Mouse (Mus musculus): ENCODE measurements at regions not wholly inside any gene's neighbourhood (a gene's known extent, or its start where the extent isn't known, plus 50 kb on each side); places are given as distances from the start of the nearest gene placed in this dataset.
A peak's percentile ranks its signal among the peaks of the same experiment; 100 is the strongest.

DNA sequence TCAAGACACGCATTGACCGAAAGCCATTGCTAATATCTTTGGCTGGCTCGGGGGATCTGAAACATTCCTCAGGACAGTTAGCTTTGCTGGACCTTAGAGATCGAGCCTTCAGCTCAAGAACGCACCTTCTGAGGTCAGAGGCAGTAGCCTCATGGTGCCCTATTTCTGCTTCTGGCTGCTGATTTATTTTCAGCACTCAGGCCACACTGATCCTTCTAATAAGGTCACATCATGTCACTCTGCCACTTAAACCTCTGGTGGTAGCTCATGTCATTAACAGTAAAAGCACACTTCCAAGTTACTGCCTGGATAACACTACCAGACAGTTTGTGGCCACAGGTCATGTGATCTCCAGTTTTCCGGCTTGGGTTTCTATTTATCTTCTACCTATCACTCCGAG lies 325.9 kb upstream of the Tmpo start:
- Histone ChIP-seq H3K4me1 (no peaks in the 10 kb centered on the region), H3K27me3 (replicated peaks) (no peaks in the 10 kb centered on the region), H3K9me3 (peaks cover 13% of the 10 kb centered on the region), H3K36me3 (replicated peaks; ENCODE audit: low read length) (no peaks in the 10 kb centered on the region), H3K4me3 (replicated peaks) (no peak overlapping the region)
- TF ChIP-seq FLI1 (IDR thresholded peaks at IDR 0.05; ENCODE audit: low read length) (no peak), GATA1 (IDR thresholded peaks at IDR 0.05; ENCODE audit: borderline replicate concordance, low read length) (no peak)

- Histone ChIP-seq H3K36me3 (replicated peaks; ENCODE audit: low read length) (no peaks in the 10 kb centered on the region), H3K9me3 (peaks cover 11% of the 10 kb centered on the region), H3K27me3 (replicated peaks) (no peaks in the 10 kb centered on the region), H3K4me1 (no peaks in the 10 kb centered on the region), H3K4me3 (replicated peaks) (no peak overlapping the region)
- TF ChIP-seq FLI1 (IDR thresholded peaks at IDR 0.05; ENCODE audit: low read length) (no peak), GATA1 (IDR thresholded peaks at IDR 0.05; ENCODE audit: borderline replicate concordance, low read length) (no peak)
Observed at GRCm38 (mm10) chr10:91504891-91505290, 323.8 kb upstream of the Tmpo start.

GRCm38 (mm10) chr10:91498543-91498942 lies 317.4 kb upstream of the Tmpo start:
- Histone ChIP-seq H3K27me3 (replicated peaks) (no peaks in the 10 kb centered on the region), H3K36me3 (replicated peaks; ENCODE audit: low read length) (no peaks in the 10 kb centered on the region), H3K9me3 (peaks cover 12% of the 10 kb centered on the region), H3K4me3 (replicated peaks) (no peak overlapping the region), H3K4me1 (no peaks in the 10 kb centered on the region)
- TF ChIP-seq GATA1 (IDR thresholded peaks at IDR 0.05; ENCODE audit: borderline replicate concordance, low read length) (no peak), FLI1 (IDR thresholded peaks at IDR 0.05; ENCODE audit: low read length) (no peak)

GRCm38 (mm10) chr10:91464691-91465090 lies 283.6 kb upstream of the Tmpo start:
- TF ChIP-seq GATA1 (IDR thresholded peaks at IDR 0.05; ENCODE audit: borderline replicate concordance, low read length): no peak
- TF ChIP-seq FLI1 (IDR thresholded peaks at IDR 0.05; ENCODE audit: low read length): no peak
- Histone ChIP-seq H3K36me3 (replicated peaks; ENCODE audit: low read length) (no peaks in the 10 kb centered on the region), H3K27me3 (replicated peaks) (no peaks in the 10 kb centered on the region), H3K4me3 (replicated peaks) (no peak overlapping the region), H3K4me1 (no peaks in the 10 kb centered on the region), H3K9me3 (no peaks in the 10 kb centered on the region)

DNA sequence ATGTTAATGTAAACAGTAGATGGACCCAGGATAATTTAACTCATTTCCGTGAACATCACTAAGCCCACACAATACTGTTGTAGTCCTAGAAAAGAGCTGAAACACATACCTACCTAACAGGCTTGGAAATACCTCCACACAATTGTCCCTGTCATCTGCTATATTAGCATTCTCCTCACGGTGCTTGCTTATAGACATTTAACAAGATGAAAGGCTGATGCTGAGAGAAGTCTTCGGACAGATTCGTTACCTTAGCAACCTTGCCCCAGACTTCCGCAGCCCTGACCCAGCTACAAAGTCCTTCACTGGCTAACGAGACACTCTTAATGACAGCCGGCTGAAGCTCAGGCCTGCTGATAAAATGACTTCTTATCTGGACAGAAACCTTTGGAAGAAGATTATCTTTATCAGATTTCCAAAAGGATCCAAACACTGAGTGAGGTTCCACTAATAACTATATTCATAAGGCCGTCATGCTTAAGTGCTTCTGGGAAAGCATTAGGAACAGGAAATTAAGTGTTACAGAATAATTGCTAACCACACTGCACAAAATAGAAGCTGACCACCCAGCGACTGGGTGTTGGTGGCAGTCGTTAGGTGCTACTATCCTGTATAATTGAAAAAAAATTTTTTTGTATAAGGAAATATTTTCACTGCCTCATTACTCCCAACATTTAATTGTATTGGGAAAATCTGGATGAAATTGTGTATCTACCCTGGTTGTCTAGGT lies 267.0 kb upstream of the Tmpo start:
- Histone ChIP-seq H3K9me3 (no peaks in the 10 kb centered on the region), H3K36me3 (replicated peaks; ENCODE audit: low read length) (no peaks in the 10 kb centered on the region), H3K4me1 (no peaks in the 10 kb centered on the region), H3K4me3 (replicated peaks) (no peak overlapping the region), H3K27me3 (replicated peaks) (no peaks in the 10 kb centered on the region)
- TF ChIP-seq FLI1 (IDR thresholded peaks at IDR 0.05; ENCODE audit: low read length): no peak
- TF ChIP-seq GATA1 (IDR thresholded peaks at IDR 0.05; ENCODE audit: borderline replicate concordance, low read length): no peak

DNA sequence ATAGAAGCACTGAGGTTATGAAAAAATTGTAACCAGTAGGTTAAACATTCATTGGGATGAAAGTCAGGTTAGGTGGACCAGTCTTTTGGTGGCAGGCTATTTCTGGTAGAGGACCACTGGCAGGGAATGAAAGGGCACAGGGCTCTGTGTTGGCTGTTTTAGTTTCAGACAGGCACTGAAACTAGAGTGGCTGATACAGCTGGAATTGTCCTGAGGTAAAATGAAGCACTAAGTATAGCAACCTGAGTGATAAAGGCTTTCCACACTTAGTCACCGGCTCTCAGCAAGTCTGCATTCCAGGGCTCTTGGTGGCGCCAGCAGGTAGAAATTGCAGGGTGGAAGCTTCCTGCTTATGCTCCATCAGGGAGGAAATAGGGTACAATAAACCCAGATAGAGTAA lies 262.2 kb upstream of the Tmpo start:
- Histone ChIP-seq H3K4me3 (replicated peaks) (no peak overlapping the region), H3K27me3 (replicated peaks) (no peaks in the 10 kb centered on the region), H3K4me1 (no peaks in the 10 kb centered on the region), H3K36me3 (replicated peaks; ENCODE audit: low read length) (no peaks in the 10 kb centered on the region), H3K9me3 (0 out of 2 replicates have a peak, but pooled peaks cover 4% of the 10 kb centered on the region)
- TF ChIP-seq FLI1 (IDR thresholded peaks at IDR 0.05; ENCODE audit: low read length) (no peak), GATA1 (IDR thresholded peaks at IDR 0.05; ENCODE audit: borderline replicate concordance, low read length) (no peak)

- Histone ChIP-seq H3K4me3 (replicated peaks) (peak overlapping the region; percentile 46), H3K4me1 (no peaks in the 10 kb centered on the region), H3K9me3 (0 out of 2 replicates have a peak, but pooled peaks cover 4% of the 10 kb centered on the region), H3K27me3 (replicated peaks) (no peaks in the 10 kb centered on the region), H3K36me3 (replicated peaks; ENCODE audit: low read length) (no peaks in the 10 kb centered on the region)
- no peak for TF ChIP-seq FLI1 (IDR thresholded peaks at IDR 0.05; ENCODE audit: low read length)
- TF ChIP-seq GATA1 (IDR thresholded peaks at IDR 0.05; ENCODE audit: borderline replicate concordance, low read length): no peak
Observed at GRCm38 (mm10) chr10:91440051-91440450, 258.9 kb upstream of the Tmpo start.

DNA sequence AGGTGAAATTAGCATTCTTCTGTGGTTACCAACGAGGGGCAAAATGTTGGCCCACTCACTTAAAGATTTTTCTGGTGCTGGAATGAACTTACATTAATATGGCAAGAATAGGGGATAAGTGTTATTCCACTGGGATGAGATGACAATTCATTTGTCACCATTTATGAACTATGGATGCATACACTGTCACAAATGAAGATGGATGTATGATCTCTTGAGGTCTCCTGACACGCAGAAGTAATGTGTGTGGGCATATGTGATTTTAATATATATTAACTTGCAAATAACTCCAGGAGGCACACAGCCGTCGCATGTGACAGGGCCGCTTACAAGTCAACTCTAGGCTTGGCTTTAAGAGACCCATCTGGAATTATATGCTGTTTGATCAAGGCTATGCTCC lies 256.8 kb upstream of the Tmpo start:
- H3K4me3 ChIP-seq (replicated peaks): no peak overlapping the region
- no peak for TF ChIP-seq GATA1 (IDR thresholded peaks at IDR 0.05; ENCODE audit: borderline replicate concordance, low read length)

GRCm38 (mm10) chr10:91436091-91436569 lies 255.0 kb upstream of the Tmpo start:
- TF ChIP-seq GATA1 (IDR thresholded peaks at IDR 0.05; ENCODE audit: borderline replicate concordance, low read length): no peak
- TF ChIP-seq FLI1 (IDR thresholded peaks at IDR 0.05; ENCODE audit: low read length): no peak
- no peaks in the 10 kb centered on the region for H3K36me3 ChIP-seq (replicated peaks; ENCODE audit: low read length)
- no peaks in the 10 kb centered on the region for H3K27me3 ChIP-seq (replicated peaks)
- no peaks in the 10 kb centered on the region for H3K4me1 ChIP-seq
- no peak overlapping the region for H3K4me3 ChIP-seq (replicated peaks)
- H3K9me3 ChIP-seq: peaks cover 8% of the 10 kb centered on the region; the same call in 1 of the 2 replicates

More for the DNA sequence above, 256.8 kb upstream of the Tmpo start:
- Histone ChIP-seq H3K27me3 (replicated peaks) (no peaks in the 10 kb centered on the region), H3K9me3 (peaks cover 8% of the 10 kb centered on the region; the same call in 1 of the 2 replicates), H3K36me3 (replicated peaks; ENCODE audit: low read length) (no peaks in the 10 kb centered on the region), H3K4me1 (no peaks in the 10 kb centered on the region)

DNA sequence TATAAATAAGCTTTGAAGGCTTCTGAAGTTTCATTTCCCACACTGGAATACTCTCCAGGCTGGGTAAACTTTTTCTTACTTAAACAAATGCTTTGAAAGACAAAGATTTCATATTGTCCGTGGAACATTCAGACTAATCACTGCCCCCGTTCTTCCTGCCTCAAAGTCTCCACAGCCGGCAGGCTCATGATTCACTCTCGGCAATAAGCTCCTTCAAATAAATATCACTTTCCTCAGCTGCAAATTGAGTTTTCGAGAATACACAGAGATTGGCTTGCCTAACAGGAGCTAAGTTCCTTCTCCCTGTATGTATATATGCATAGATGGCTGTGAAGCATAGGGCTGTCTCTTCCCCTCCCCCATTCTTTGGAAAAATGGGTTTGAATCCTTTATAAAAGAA lies 249.2 kb upstream of the Tmpo start:
- Histone ChIP-seq H3K9me3 (peaks cover 8% of the 10 kb centered on the region), H3K36me3 (replicated peaks; ENCODE audit: low read length) (no peaks in the 10 kb centered on the region), H3K4me3 (replicated peaks) (no peak overlapping the region), H3K27me3 (replicated peaks) (no peaks in the 10 kb centered on the region), H3K4me1 (no peaks in the 10 kb centered on the region)
- TF ChIP-seq FLI1 (IDR thresholded peaks at IDR 0.05; ENCODE audit: low read length): no peak
- no peak for TF ChIP-seq GATA1 (IDR thresholded peaks at IDR 0.05; ENCODE audit: borderline replicate concordance, low read length)

Data from megakaryocyte, embryonic 14.5 days (primary cell).